Mouse (Mus musculus) forebrain, embryonic 10.5 days (tissue): ENCODE measurements around the gene Dag1. TPM values are rescaled to one million over a fixed set of nuclear protein-coding genes. Genes with fewer than 3 reads are reported as not detected.
"Not testable (repeated sequence)": the region's sequence is repeated elsewhere in the genome, so short reads cannot be mapped to it uniquely, and the experiment has no call there.

ENCODE experiments used
- DNase-seq: peaks from one replicate; pipeline ENCODE4 v3.0.0-alpha.2; 2017; ENCODE audit warnings: low spot score; ENCODE audit errors: extremely low spot score
- H3K27ac ChIP-seq: fragments of 300-500 bp; sonication (generic); 2 replicates; pipeline ENCODE4 v1.5.1; 2016; ENCODE audit warnings: mild to moderate bottlenecking
- H3K27me3 ChIP-seq: fragments of 300-500 bp; sonication (generic); 2 replicates; pipeline ENCODE4 v1.6.1; 2016; ENCODE audit warnings: mild to moderate bottlenecking; ENCODE audit not compliant: poor library complexity, severe bottlenecking
- H3K36me3 ChIP-seq: fragments of 300-500 bp; sonication (generic); replicated peaks from 2 replicates; pipeline ENCODE4 v1.6.1; 2016; ENCODE audit warnings: mild to moderate bottlenecking, moderate library complexity
- H3K4me1 ChIP-seq: fragments of 300-500 bp; sonication (generic); 2 replicates; pipeline ENCODE4 v1.6.1; 2016
- H3K4me3 ChIP-seq: fragments of 300-500 bp; sonication (generic); 2 replicates; pipeline ENCODE4 v1.5.1; 2016; ENCODE audit warnings: mild to moderate bottlenecking, moderate library complexity
- H3K9me3 ChIP-seq: fragments of 300-500 bp; sonication (generic); 2 replicates; pipeline ENCODE4 v1.6.1; 2016; ENCODE audit warnings: mild to moderate bottlenecking, moderate library complexity
- WGBS: fragments of 180-500 bp; shearing (Covaris S2); methylation state at CpG from one replicate; pipeline ENCODE4 v1.1.7; 2016; 5-methylcytosine and 5-hydroxymethylcytosine counted together
- polyA plus RNA-seq: library from polyadenylated mRNA; unstranded; fragments of >200 nt; fragmentation: Nextera tagmentation; extraction: Ambion mirVana; gene quantifications from 2 replicates; pipeline ENCODE4 v1.2.1, GENCODE M21; 2016

Dag1 gene
- polyA plus RNA-seq, 1 experiment from 2014 or later, result 74.0 TPM

GRCm38 (mm10) chr9:108289347-108289746 is 25.6 kb upstream of the Dag1 start:
- DNase-seq, result no peak
- Histone ChIP-seq H3K36me3 (peaks cover 6% of the 10 kb centered on the region), H3K4me3 (peak overlapping the region; percentile 64), H3K9me3 (no peaks in the 10 kb centered on the region), H3K27me3 (no peaks in the 10 kb centered on the region), H3K27ac (peak overlapping the region; percentile 91), H3K4me1 (peaks cover 12% of the 10 kb centered on the region)
- 68% methylated on average over 2 of the region's 2 CpGs for WGBS

GRCm38 (mm10) chr9:108287526-108288238 is 23.9 kb upstream of the Dag1 start:
- H3K9me3 ChIP-seq, DNase-seq, H3K4me3 ChIP-seq, H3K27me3 ChIP-seq, H3K36me3 ChIP-seq, H3K27ac ChIP-seq: not testable (repeated sequence)
- peaks cover 12% of the 10 kb centered on the region for H3K4me1 ChIP-seq
- 82% methylated on average over 6 of the region's 6 CpGs for WGBS

DNA sequence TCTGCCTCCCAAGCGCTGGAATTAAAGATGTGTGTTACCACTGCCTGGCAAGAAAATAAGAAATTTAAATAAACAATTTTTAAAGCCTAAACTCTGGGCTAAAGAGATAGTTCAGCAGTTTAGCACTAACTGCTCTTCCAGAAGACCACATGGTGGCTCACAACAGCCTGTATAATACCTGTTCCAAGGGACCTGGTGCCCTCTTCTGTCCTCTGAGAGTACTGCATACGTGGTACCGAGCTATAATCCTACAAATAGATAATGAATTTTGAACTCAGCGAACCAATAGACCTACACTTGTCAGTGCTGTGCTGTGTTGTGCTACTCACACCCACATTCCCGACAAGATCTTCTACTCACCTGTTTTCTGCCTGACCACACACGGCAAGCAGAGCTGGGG is 20.7 kb upstream of the Dag1 start:
- no peaks in the 10 kb centered on the region for H3K9me3 ChIP-seq
- no peak overlapping the region for H3K27ac ChIP-seq
- H3K4me1 ChIP-seq, result no peaks in the 10 kb centered on the region
- peak; percentile 63 for DNase-seq
- no peaks in the 10 kb centered on the region for H3K27me3 ChIP-seq
- no peaks in the 10 kb centered on the region for H3K36me3 ChIP-seq
- no peak overlapping the region for H3K4me3 ChIP-seq
- 13% methylated on average over 6 of the region's 6 CpGs for WGBS

- Histone ChIP-seq H3K27ac (no peak overlapping the region), H3K4me1 (no peaks in the 10 kb centered on the region), H3K4me3 (no peak overlapping the region), H3K36me3 (no peaks in the 10 kb centered on the region), H3K27me3 (no peaks in the 10 kb centered on the region), H3K9me3 (no peaks in the 10 kb centered on the region)
- DNase-seq, result no peak
- WGBS, result 60% methylated on average over 8 of the region's 8 CpGs
These were observed 16.5 kb upstream of the Dag1 start for GRCm38 (mm10) chr9:108280071-108280828.

DNA sequence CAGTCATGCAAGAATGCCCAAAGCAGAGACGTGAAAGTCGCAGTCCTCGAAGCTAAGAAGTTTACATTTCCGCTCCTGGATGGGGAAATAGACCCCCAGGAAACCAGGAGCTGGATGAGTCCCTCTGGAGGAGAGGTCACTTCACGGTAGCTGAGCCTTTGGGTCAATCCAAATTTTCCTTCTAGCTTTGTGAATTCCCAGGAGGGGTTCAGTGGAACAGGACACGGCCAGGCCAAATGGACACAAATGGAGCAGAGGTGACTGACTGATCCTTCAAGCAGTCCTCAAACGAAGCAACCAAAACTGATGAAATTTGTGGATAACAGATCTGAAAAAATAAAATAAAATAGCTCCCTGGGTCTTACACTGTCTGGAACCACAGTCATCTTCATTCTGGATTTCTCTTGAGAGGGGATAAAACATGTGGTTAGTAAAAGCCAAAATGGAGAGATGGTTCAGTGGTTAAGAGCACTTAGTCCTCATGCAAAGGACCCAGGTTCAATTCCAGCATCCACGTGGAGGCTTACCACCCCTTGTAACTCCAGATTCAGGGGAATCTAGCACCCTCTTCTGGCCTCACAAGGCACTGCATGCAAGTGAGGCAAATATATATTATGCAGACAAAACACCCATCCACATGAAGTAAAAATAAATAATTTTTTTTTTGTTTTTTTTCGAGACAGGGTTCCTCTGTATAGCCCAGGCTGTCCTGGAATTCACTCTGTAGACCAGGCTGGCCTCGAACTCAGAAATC is 15.1 kb upstream of the Dag1 start:
- H3K27ac ChIP-seq, result no peak overlapping the region
- no peaks in the 10 kb centered on the region for H3K36me3 ChIP-seq
- no peak for DNase-seq
- no peak overlapping the region for H3K4me3 ChIP-seq
- H3K4me1 ChIP-seq, result peaks cover 5% of the 10 kb centered on the region; the same call in 1 of the 2 replicates
- no peaks in the 10 kb centered on the region for H3K27me3 ChIP-seq
- no peaks in the 10 kb centered on the region for H3K9me3 ChIP-seq
- 72% methylated on average over 10 of the region's 10 CpGs for WGBS

DNA sequence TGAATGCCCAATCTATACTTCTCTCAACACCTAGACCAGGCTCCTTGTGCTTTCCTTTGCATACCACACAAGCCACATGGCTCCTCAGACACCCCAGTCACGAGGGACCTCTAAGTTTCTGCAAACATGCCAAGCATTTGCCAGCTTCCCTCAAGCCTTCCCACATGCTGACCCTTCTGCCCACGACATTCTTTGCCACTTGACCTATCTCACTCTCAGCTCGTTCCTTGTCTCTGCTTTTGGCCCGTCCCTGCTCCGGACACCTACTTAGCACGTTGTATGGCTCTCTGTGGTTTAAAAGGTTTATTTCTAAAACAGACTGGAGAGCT is 11.5 kb upstream of the Dag1 start:
- Histone ChIP-seq H3K4me1 (peaks cover 18% of the 10 kb centered on the region), H3K27me3 (no peaks in the 10 kb centered on the region), H3K4me3 (no peak overlapping the region), H3K27ac (no peak overlapping the region), H3K9me3 (no peaks in the 10 kb centered on the region), H3K36me3 (no peaks in the 10 kb centered on the region)
- WGBS, result 77% methylated on average over 6 of the region's 6 CpGs
- DNase-seq, result no peak

- Histone ChIP-seq H3K27me3 (no peaks in the 10 kb centered on the region), H3K4me1 (peaks cover 18% of the 10 kb centered on the region), H3K9me3 (no peaks in the 10 kb centered on the region), H3K36me3 (no peaks in the 10 kb centered on the region), H3K27ac (no peak overlapping the region), H3K4me3 (no peak overlapping the region)
- no peak for DNase-seq
- 78% methylated on average over 5 of the region's 5 CpGs for WGBS
These were observed 10.9 kb upstream of the Dag1 start for GRCm38 (mm10) chr9:108274476-108275330.

DNA sequence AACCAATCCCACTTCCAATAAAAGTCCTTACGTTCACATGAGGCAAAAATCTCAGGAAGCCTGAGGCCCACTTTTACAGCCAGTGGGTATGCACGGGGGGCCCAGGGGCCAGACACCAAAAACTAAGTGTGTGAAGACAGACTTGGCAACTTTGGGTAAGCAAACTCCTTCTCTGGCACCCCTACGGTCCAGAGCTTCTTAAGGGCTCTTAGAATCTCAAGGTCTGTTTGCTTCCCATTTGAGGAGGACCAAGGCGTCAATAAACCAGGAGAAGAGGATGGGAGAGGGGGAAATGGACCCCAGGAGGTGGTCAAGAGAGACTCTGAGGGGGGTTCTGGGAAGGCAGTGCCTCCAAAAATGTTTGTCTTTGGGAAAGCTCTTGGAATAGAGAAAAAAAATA is 9.7 kb upstream of the Dag1 start:
- Histone ChIP-seq H3K27me3 (no peaks in the 10 kb centered on the region), H3K9me3 (no peaks in the 10 kb centered on the region), H3K27ac (no peak overlapping the region), H3K4me3 (no peak overlapping the region), H3K4me1 (peaks cover 18% of the 10 kb centered on the region), H3K36me3 (no peaks in the 10 kb centered on the region)
- DNase-seq, result no peak
- WGBS, result 79% methylated on average over 4 of the region's 4 CpGs

- peaks cover 18% of the 10 kb centered on the region for H3K4me1 ChIP-seq
- no peaks in the 10 kb centered on the region for H3K36me3 ChIP-seq
- H3K9me3 ChIP-seq, result no peaks in the 10 kb centered on the region
- no peak overlapping the region for H3K4me3 ChIP-seq
- 80% methylated on average over 5 of the region's 5 CpGs for WGBS
- H3K27me3 ChIP-seq, result no peaks in the 10 kb centered on the region
- DNase-seq, result no peak
- H3K27ac ChIP-seq, result 0 out of 2 replicates have a peak overlapping the region, but pooled peaks have one; percentile 20
These were observed 8.9 kb upstream of the Dag1 start for GRCm38 (mm10) chr9:108272691-108273090.

GRCm38 (mm10) chr9:108271941-108272340 is 8.2 kb upstream of the Dag1 start:
- no peak for DNase-seq
- H3K9me3 ChIP-seq, result no peaks in the 10 kb centered on the region
- H3K36me3 ChIP-seq, result no peaks in the 10 kb centered on the region
- H3K27ac ChIP-seq, result no peak overlapping the region
- no peak overlapping the region for H3K4me3 ChIP-seq
- no peaks in the 10 kb centered on the region for H3K27me3 ChIP-seq
- peaks cover 18% of the 10 kb centered on the region for H3K4me1 ChIP-seq
- 46% methylated on average over 2 of the region's 2 CpGs for WGBS

GRCm38 (mm10) chr9:108268701-108269100 is 4.9 kb upstream of the Dag1 start:
- DNase-seq, H3K4me3 ChIP-seq, H3K9me3 ChIP-seq, H3K36me3 ChIP-seq, H3K27me3 ChIP-seq, H3K27ac ChIP-seq: not testable (repeated sequence)
- WGBS, result 81% methylated on average over 7 of the region's 7 CpGs
- H3K4me1 ChIP-seq, result peaks cover 24% of the 10 kb centered on the region

DNA sequence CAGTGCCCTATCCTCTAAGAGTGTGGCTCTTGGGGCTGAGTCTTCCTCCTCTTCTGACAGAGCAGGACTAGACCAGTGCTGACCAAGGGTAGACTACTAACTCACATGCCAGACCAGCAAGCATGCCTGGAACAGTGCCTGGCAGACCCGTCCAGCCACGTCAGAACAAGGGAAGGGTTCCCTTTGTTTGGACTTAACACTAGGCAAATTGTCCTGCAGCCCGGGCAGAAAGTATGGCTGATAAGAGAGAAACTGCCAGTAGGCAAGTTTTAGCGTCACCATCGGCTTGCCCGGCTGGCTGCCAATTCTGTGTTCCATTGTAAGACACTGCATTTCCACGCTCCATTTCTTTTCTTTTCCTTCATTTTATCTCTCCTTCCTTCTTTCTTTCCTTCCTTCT is 3.9 kb upstream of the Dag1 start:
- peaks cover 32% of the 10 kb centered on the region for H3K4me1 ChIP-seq
- H3K27ac ChIP-seq, result no peak overlapping the region
- DNase-seq, result no peak
- no peak overlapping the region for H3K4me3 ChIP-seq
- no peaks in the 10 kb centered on the region for H3K27me3 ChIP-seq
- WGBS, result 85% methylated on average over 7 of the region's 7 CpGs
- no peaks in the 10 kb centered on the region for H3K36me3 ChIP-seq
- no peaks in the 10 kb centered on the region for H3K9me3 ChIP-seq
